Mouse (Mus musculus): ENCODE results near the gene Ap1g1. TPM values are rescaled to one million over a fixed set of nuclear protein-coding genes. Genes with fewer than 3 reads are reported as not detected.

Ap1g1 gene
- polyA plus RNA-seq, 1 experiment from 2014 or later: 22.4 TPM

- Histone ChIP-seq H3K9me3 (ENCODE audit: low read length) (no peaks in the 10 kb centered on the region), H3K27ac (ENCODE audit: low read length) (no peak overlapping the region), H3K4me2 (replicated peaks; ENCODE audit: low read depth, low read length) (no peak overlapping the region), H3K4me3 (ENCODE audit: low read depth, low read length) (no peak overlapping the region), H3K27me3 (replicated peaks; ENCODE audit: insufficient read depth, low read length) (no peaks in the 10 kb centered on the region), H3K4me1 (ENCODE audit: insufficient read depth, low read depth, low read length) (no peaks in the 10 kb centered on the region), H3K36me3 (ENCODE audit: insufficient read depth, low read length) (peaks cover 30% of the 10 kb centered on the region), H3K9ac (replicated peaks; ENCODE audit: low read depth) (no peak overlapping the region)
- no peak for ATAC-seq
- WGBS: 65% methylated on average over 2 of the region's 2 CpGs
- TF ChIP-seq CTCF (IDR thresholded peaks at IDR 0.05): no peak
- TF ChIP-seq EP300 (IDR thresholded peaks at IDR 0.05): no peak
- no peak for DNase-seq (ENCODE audit: low spot score)
Observed at GRCm38 (mm10) chr8:109847866-109848265, 69.5 kb downstream of the Ap1g1 start.

- no peaks in the 10 kb centered on the region for H3K9me3 ChIP-seq (ENCODE audit: low read length)
- H3K4me3 ChIP-seq (ENCODE audit: low read depth, low read length): no peak overlapping the region
- DNase-seq (ENCODE audit: low spot score) (no peak), ATAC-seq (no peak)
- no peak overlapping the region for H3K4me2 ChIP-seq (replicated peaks; ENCODE audit: low read depth, low read length)
- peaks cover 23% of the 10 kb centered on the region; the same call in 1 of the 2 replicates for H3K36me3 ChIP-seq (ENCODE audit: insufficient read depth, low read length)
- H3K27ac ChIP-seq (ENCODE audit: low read length): no peak overlapping the region
- H3K4me1 ChIP-seq (ENCODE audit: insufficient read depth, low read depth, low read length): no peaks in the 10 kb centered on the region
- WGBS: 81% methylated on average over 3 of the region's 3 CpGs
- no peak for TF ChIP-seq CTCF (IDR thresholded peaks at IDR 0.05)
- no peak for TF ChIP-seq EP300 (IDR thresholded peaks at IDR 0.05)
- H3K27me3 ChIP-seq (replicated peaks; ENCODE audit: insufficient read depth, low read length): no peaks in the 10 kb centered on the region
- H3K9ac ChIP-seq (replicated peaks; ENCODE audit: low read depth): no peak overlapping the region
Observed at GRCm38 (mm10) chr8:109848981-109849380, 70.6 kb downstream of the Ap1g1 start.

GRCm38 (mm10) chr8:109853423-109853822, 75.1 kb downstream of the Ap1g1 start:
- Histone ChIP-seq H3K27me3 (replicated peaks; ENCODE audit: insufficient read depth, low read length) (no peaks in the 10 kb centered on the region), H3K4me3 (ENCODE audit: low read depth, low read length) (no peak overlapping the region), H3K36me3 (ENCODE audit: insufficient read depth, low read length) (peaks cover 41% of the 10 kb centered on the region; the same call in 1 of the 2 replicates), H3K9me3 (ENCODE audit: low read length) (no peaks in the 10 kb centered on the region), H3K27ac (ENCODE audit: low read length) (no peak overlapping the region), H3K4me1 (ENCODE audit: insufficient read depth, low read depth, low read length) (no peaks in the 10 kb centered on the region), H3K9ac (replicated peaks; ENCODE audit: low read depth) (no peak overlapping the region), H3K4me2 (replicated peaks; ENCODE audit: low read depth, low read length) (no peak overlapping the region)
- ATAC-seq: peak; percentile 65
- 42% methylated on average over 6 of the region's 6 CpGs for WGBS
- TF ChIP-seq CTCF (IDR thresholded peaks at IDR 0.05) (peak; percentile 92), EP300 (IDR thresholded peaks at IDR 0.05) (no peak)
- peak; percentile 89 for DNase-seq (ENCODE audit: low spot score)

GRCm38 (mm10) chr8:109854522-109854921, 76.2 kb downstream of the Ap1g1 start:
- Histone ChIP-seq H3K27ac (ENCODE audit: low read length) (no peak overlapping the region), H3K4me3 (ENCODE audit: low read depth, low read length) (no peak overlapping the region), H3K9me3 (ENCODE audit: low read length) (no peaks in the 10 kb centered on the region), H3K9ac (replicated peaks; ENCODE audit: low read depth) (no peak overlapping the region), H3K4me2 (replicated peaks; ENCODE audit: low read depth, low read length) (no peak overlapping the region), H3K4me1 (ENCODE audit: insufficient read depth, low read depth, low read length) (no peaks in the 10 kb centered on the region), H3K36me3 (ENCODE audit: insufficient read depth, low read length) (peaks cover 39% of the 10 kb centered on the region; the same call in 1 of the 2 replicates), H3K27me3 (replicated peaks; ENCODE audit: insufficient read depth, low read length) (no peaks in the 10 kb centered on the region)
- TF ChIP-seq CTCF (IDR thresholded peaks at IDR 0.05): no peak
- no peak for TF ChIP-seq EP300 (IDR thresholded peaks at IDR 0.05)
- 89% methylated on average over 4 of the region's 4 CpGs for WGBS
- no peak for ATAC-seq
- DNase-seq (ENCODE audit: low spot score): no peak

- no peak overlapping the region for H3K4me3 ChIP-seq (ENCODE audit: low read depth, low read length)
- DNase-seq (ENCODE audit: low spot score): no peak
- H3K9me3 ChIP-seq (ENCODE audit: low read length): no peaks in the 10 kb centered on the region
- H3K4me1 ChIP-seq (ENCODE audit: insufficient read depth, low read depth, low read length): no peaks in the 10 kb centered on the region
- H3K27me3 ChIP-seq (replicated peaks; ENCODE audit: insufficient read depth, low read length): no peaks in the 10 kb centered on the region
- WGBS: 96% methylated on average over 6 of the region's 6 CpGs
- no peak for ATAC-seq
- no peak overlapping the region for H3K27ac ChIP-seq (ENCODE audit: low read length)
- H3K4me2 ChIP-seq (replicated peaks; ENCODE audit: low read depth, low read length): no peak overlapping the region
- no peak for TF ChIP-seq CTCF (IDR thresholded peaks at IDR 0.05)
- no peak for TF ChIP-seq EP300 (IDR thresholded peaks at IDR 0.05)
- H3K9ac ChIP-seq (replicated peaks; ENCODE audit: low read depth): no peak overlapping the region
- H3K36me3 ChIP-seq (ENCODE audit: insufficient read depth, low read length): peaks cover 45% of the 10 kb centered on the region
Observed at GRCm38 (mm10) chr8:109855451-109855850, 77.1 kb downstream of the Ap1g1 start.

- H3K4me2 ChIP-seq (replicated peaks; ENCODE audit: low read depth, low read length): no peak overlapping the region
- H3K9me3 ChIP-seq (ENCODE audit: low read length): no peaks in the 10 kb centered on the region
- peak overlapping the region; percentile 27; the same call in 1 of the 2 replicates for H3K27ac ChIP-seq (ENCODE audit: low read length)
- WGBS: 54% methylated on average over 2 of the region's 2 CpGs
- H3K4me1 ChIP-seq (ENCODE audit: insufficient read depth, low read depth, low read length): no peaks in the 10 kb centered on the region
- no peaks in the 10 kb centered on the region for H3K27me3 ChIP-seq (replicated peaks; ENCODE audit: insufficient read depth, low read length)
- no peak overlapping the region for H3K9ac ChIP-seq (replicated peaks; ENCODE audit: low read depth)
- TF ChIP-seq CTCF (IDR thresholded peaks at IDR 0.05) (no peak), EP300 (IDR thresholded peaks at IDR 0.05) (no peak)
- peak; percentile 58 for DNase-seq (ENCODE audit: low spot score)
- H3K4me3 ChIP-seq (ENCODE audit: low read depth, low read length): no peak overlapping the region
- ATAC-seq: no peak
- peaks cover 20% of the 10 kb centered on the region for H3K36me3 ChIP-seq (ENCODE audit: insufficient read depth, low read length)
Observed at GRCm38 (mm10) chr8:109863398-109863797, 85.0 kb downstream of the Ap1g1 start.

GRCm38 (mm10) chr8:109864798-109865197, 86.4 kb downstream of the Ap1g1 start:
- no peak for TF ChIP-seq CTCF (IDR thresholded peaks at IDR 0.05)
- TF ChIP-seq EP300 (IDR thresholded peaks at IDR 0.05): no peak
- Histone ChIP-seq H3K27ac (ENCODE audit: low read length) (no peak overlapping the region), H3K4me1 (ENCODE audit: insufficient read depth, low read depth, low read length) (no peaks in the 10 kb centered on the region), H3K9me3 (ENCODE audit: low read length) (no peaks in the 10 kb centered on the region), H3K9ac (replicated peaks; ENCODE audit: low read depth) (no peak overlapping the region), H3K36me3 (ENCODE audit: insufficient read depth, low read length) (peaks cover 17% of the 10 kb centered on the region), H3K27me3 (replicated peaks; ENCODE audit: insufficient read depth, low read length) (no peaks in the 10 kb centered on the region), H3K4me3 (ENCODE audit: low read depth, low read length) (no peak overlapping the region), H3K4me2 (replicated peaks; ENCODE audit: low read depth, low read length) (no peak overlapping the region)
- DNase-seq (ENCODE audit: low spot score) (no peak), ATAC-seq (no peak)
- WGBS: 43% methylated on average over 2 of the region's 2 CpGs

Data from lung, postnatal 0 days (tissue).